Mouse (Mus musculus) urinary bladder, postnatal 36 days (tissue): ENCODE results near the gene Trpm1.
A peak's percentile ranks its signal among the peaks of the same experiment; 100 is the strongest.

Experiments used
- DNase-seq, 2 experiments: peaks; one replicate each; pipeline ENCODE4 v3.0.0; 2022; ENCODE audit warnings: low spot score in 2 of 2, mixed read lengths in 1 of 2

Gene Trpm1

GRCm38 (mm10) chr7:64163890-64164289, 10.3 kb downstream of the Trpm1 start:
- no peak for DNase-seq

- peak; percentile 29 to 48 for DNase-seq
Measured at GRCm38 (mm10) chr7:64164997-64165396, 11.4 kb downstream of the Trpm1 start.

- no peak for DNase-seq
Measured at GRCm38 (mm10) chr7:64166025-64166424, 12.4 kb downstream of the Trpm1 start.

- no peak for DNase-seq
Measured at GRCm38 (mm10) chr7:64166724-64167123, 13.1 kb downstream of the Trpm1 start.

- no peak for DNase-seq
Measured at GRCm38 (mm10) chr7:64179310-64179709, 25.7 kb downstream of the Trpm1 start.

- no peak for DNase-seq
Measured at GRCm38 (mm10) chr7:64185203-64185931, 31.7 kb downstream of the Trpm1 start.

GRCm38 (mm10) chr7:64185932-64186312, 32.3 kb downstream of the Trpm1 start:
- DNase-seq: no peak

- DNase-seq: peak; percentile 30 to 47
Measured at GRCm38 (mm10) chr7:64192261-64192943, 38.8 kb downstream of the Trpm1 start.

- no peak for DNase-seq
Measured at GRCm38 (mm10) chr7:64193476-64193875, 39.8 kb downstream of the Trpm1 start.

GRCm38 (mm10) chr7:64196114-64196513, 42.5 kb downstream of the Trpm1 start:
- no peak for DNase-seq

GRCm38 (mm10) chr7:64208700-64209099, 55.1 kb downstream of the Trpm1 start:
- no peak for DNase-seq

- DNase-seq: no peak
Measured at GRCm38 (mm10) chr7:64212870-64213269, 59.2 kb downstream of the Trpm1 start.

- DNase-seq: no peak
Measured at GRCm38 (mm10) chr7:64214066-64214465, 60.4 kb downstream of the Trpm1 start.

GRCm38 (mm10) chr7:64215613-64216012, 62.0 kb downstream of the Trpm1 start:
- DNase-seq: no peak

- DNase-seq: no peak
Measured at GRCm38 (mm10) chr7:64217428-64217827, 63.8 kb downstream of the Trpm1 start.

- DNase-seq: no peak
Measured at GRCm38 (mm10) chr7:64219765-64220164, 66.1 kb downstream of the Trpm1 start.

- DNase-seq: no peak
Measured at GRCm38 (mm10) chr7:64223215-64223614, 69.6 kb downstream of the Trpm1 start.

GRCm38 (mm10) chr7:64226339-64227194, 72.9 kb downstream of the Trpm1 start:
- no peak for DNase-seq

- no peak for DNase-seq
Measured at GRCm38 (mm10) chr7:64227586-64227985, 74.0 kb downstream of the Trpm1 start.

- no peak for DNase-seq
Measured at GRCm38 (mm10) chr7:64228300-64228699, 74.7 kb downstream of the Trpm1 start.

GRCm38 (mm10) chr7:64229911-64230310, 76.3 kb downstream of the Trpm1 start:
- DNase-seq: no peak

- DNase-seq: no peak
Measured at GRCm38 (mm10) chr7:64231001-64231400, 77.4 kb downstream of the Trpm1 start.
